Mouse (Mus musculus) CD8-positive naive resting alpha-beta T cell, adult 2 months (primary cell): ENCODE data around the gene Snrpc.

ENCODE experiments used
- DNase-seq, 2 experiments: peaks; one replicate each; pipeline ENCODE4 v3.0.0; 2022; ENCODE audit warnings: low read depth in 2 of 2, low spot score in 2 of 2

Snrpc gene

DNA sequence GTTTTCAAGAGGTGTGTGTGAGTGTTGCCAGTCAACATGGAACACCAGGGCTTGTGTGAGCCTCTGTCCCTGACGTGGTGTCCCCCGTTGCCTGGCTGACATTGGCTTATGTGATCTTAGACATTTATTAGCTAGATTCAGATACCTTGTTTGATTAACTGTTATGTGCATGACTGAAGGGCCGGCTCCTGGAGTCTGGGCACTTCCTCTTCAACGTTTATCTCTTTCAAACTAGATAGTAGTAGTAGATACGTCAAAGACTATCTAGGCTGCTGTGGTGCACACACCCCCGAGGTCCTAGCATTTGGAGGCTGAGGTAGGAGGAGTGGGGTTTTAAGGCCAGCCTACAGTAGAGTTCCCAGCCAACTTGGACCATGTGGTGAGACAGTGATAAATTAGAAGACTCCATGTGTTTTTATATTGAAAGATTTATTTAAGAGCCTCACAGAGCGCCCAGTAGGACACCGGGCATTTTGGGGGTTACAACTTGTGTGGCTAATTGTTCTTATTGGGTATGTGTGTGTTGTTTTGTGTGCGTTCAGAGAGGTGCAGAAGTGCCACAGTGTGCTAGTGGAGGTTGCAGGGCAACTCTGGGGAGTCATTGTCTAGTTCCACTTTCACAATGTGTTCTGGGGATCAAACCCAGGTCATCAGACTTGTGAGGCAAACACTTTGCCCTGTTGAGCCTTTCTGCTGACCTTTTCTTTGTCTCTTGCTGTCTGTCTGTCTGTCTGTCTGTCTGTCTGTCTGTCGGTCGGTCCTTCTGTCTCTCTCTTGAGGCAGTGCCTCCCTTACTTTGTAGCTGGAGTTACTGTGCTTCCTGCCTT, 19.9 kb downstream of the Snrpc start:
- no peak for DNase-seq

DNA sequence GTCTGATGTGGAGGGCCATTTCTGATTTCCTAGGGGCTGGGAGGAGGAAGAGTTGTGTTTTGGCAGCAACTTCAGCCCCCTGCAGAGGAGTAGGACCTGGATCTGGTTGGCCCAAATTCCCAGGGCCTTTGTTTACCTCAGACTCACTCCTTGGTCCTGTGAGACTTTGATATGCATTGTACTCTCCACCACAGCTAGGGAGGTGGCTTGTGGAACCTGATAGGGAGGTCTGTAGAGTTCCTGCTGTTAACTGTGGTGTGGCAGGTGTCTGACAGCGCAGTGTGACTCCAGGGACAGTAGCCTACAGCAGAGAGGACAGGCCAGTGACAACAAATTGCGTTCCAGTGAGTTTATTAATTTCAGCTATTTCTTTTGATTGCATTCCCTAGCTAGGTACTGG, 21.2 kb downstream of the Snrpc start:
- DNase-seq: no peak

DNA sequence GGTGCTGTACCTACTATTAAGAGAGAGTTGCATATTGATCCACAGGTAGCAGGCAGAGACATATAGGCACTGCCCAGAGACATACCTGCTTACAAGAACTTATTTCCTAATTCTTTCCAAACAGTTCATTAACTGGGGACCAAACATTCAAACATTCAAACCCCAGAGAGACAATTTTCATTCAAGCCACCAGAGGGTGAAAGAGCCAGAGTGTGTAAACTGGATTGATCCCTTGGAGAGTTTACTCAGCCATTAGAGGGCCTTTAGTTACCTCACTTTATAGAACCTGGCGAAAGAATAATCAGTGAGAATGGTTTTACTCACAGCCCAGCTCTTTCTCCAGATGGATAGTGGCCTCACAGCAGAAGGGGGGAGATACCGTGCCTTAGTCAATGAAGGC, 27.5 kb downstream of the Snrpc start:
- DNase-seq: no peak

DNA sequence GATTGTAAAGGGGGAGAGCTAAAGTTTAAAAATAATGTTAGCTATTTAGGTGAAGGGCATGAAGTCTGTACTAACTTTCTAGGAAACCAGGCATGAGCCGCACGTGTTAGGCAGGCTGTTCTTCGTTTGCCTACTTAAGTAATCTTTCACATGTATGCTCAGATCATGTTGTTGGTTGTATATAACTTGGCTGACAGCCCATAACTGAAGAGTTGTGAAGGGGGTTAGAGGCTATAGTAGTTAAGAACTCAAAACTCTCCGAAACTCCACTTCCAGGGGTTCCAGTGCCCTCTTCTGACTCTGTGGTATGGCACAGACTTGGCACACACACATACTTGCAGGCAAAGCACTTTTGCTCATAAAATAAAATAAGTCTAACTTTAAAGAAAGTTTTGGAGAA, 28.8 kb downstream of the Snrpc start:
- DNase-seq: no peak

DNA sequence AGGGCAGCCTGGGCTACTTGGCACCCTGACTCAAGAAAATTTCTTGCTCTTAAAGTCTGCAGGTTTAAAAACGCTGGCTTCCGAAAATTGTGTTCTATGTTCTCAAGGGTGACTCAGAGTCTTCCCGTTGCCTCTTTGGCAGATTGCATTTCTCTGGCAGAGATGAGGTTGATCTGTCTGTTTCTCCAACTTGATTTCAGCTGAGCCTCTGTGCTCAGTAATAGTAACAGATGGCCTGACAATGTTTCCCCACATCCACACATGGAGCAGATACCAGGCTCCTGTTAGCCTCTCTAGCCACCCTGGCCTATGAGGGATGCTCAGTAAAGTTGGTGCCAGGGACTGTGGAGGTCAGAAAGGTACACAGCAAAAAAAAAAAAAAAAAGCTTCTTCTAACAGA, 33.9 kb downstream of the Snrpc start:
- DNase-seq: no peak

DNA sequence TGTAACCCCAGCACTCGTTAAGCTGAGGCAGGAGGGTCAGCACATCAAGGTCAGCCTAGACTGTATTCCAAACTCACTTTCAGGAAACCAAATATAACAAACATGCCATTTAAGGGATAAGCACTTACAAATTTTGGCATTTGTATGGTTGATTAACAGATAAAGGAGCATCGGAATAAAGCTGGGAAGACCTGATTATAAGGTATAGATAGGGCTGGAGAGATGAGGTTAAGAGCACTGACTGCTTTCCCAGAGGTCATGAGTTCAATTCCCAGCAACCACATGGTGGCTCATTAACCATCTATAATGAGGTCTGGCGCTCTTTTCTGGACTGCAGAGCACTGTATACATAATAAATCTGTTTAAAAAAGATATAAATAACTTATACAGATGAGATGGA, 35.6 kb downstream of the Snrpc start:
- no peak for DNase-seq

DNA sequence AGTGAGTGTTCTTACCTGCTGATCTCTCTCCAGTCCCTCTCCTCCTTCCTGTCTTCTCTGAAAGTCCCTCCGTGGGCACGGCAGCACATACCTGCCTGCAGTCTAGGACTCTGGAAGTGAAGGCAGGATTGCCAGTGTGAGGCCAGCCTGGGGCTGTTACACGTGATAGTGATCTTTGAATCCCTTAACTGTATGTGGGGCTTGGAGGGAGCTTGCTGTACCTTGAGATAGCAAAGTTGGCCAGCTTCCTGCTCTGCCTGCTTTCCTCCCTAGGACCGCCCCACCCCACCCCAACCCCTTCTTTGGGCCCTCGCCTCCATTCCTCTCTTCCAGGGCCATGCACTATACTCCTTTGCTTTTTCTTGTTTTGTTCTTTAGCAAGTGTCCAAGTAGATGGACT, 36.6 kb downstream of the Snrpc start:
- no peak for DNase-seq

DNA sequence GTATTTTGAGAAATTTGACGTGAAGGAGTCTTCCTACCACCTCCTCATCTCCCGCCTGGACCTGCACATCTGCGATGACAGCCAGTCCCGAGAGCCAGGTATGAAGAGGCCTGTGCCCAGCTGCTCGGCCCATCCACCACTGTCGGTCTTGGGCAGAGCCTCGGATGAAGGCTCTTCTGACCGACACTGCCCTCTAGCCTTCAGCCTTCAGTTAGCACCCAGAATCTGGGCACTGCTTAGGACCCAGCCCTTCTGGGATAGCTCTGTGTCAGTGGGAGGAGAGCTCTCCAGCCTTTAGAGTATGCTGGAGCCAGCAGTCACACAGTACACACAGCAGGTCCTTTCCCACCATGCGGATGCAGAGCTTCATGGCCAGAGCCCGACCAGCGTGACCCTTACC, 43.6 kb downstream of the Snrpc start:
- no peak for DNase-seq

DNA sequence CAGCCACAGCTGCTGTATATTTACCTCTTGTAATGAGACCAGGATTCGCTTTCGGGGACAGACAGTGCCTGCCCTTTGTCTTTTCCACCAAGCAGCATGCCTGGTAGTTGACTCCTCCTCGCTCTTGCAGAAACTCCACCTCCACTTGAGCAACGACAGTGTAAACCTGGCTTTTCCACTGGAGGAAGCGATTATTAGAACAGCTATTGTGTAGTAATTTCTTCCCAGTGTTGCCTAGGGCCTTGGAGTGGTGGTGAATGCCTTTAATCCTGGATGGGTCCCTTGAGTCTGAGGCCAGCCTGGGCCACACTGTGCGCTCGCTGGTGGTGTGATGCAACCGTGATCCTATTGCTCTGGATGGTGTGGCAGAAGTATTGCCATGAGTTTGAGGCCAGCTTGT, 45.2 kb downstream of the Snrpc start:
- DNase-seq: no peak

DNA sequence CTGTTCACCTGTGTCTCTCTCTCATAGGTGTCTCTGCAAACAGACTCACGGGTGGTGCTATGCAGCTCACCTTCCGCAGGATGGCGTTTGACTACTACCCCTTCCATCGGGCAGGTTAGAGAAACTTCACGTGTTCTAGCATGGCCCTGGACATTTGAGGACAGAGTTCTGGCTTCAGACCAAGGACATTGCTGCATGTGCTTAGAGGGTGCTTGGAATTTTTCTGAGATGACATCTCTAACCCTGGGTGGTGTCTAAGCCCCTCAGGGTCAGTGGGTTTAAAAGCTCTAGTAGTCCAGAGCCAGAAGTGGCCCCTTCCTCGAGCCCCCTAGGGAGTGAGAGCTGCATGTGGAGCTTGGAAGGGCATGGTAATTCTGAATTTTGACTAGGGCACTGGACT, 46.0 kb downstream of the Snrpc start:
- DNase-seq: no peak

DNA sequence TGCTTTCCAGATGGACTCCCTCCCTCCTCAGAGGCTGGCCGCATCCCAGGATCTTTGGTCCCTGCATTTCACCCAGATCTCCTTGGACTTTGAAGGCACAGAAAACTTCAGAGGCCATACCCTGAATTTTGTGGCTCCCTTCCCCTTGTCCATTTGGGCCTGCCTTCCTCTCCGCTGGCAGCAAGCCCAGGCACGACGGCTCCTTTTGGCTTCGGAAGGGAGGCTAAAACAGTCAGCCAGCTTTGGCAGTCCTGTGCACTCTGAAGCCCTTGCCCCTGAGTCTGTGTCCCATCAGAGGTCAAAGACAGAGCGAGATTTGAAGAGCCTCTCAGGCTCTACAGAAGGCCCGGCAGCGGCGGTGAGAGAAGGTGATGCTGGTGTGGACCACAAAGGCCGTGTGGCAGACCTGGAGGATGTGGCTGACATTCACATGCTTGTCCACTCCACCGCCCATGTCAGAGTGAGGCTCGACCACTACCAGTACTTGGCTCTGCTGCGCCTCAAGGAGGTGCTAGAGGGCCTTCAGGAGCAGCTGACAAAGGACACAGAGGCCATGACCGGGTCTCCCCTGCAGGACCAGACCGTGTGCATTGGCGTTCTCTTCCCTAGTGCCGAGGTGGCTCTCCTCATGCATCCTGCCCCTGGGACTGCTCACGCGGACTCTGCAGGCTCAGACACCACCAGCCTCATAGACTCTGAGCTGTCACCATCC, 48.7 kb downstream of the Snrpc start:
- DNase-seq: no peak
